Mouse (Mus musculus) E14TG2a.4 (cell line): Measurements from ENCODE around the gene Arhgef28.
"Not testable (repeated sequence)": the region's sequence is repeated elsewhere in the genome, so short reads cannot be mapped to it uniquely, and the experiment has no call there.

Source experiments
- H3K27me3 ChIP-seq: 2 replicates; pipeline ENCODE4 v1.6.1; 2014; ENCODE audit warnings: low read length, control low read depth; ENCODE audit not compliant: insufficient read depth
- H3K36me3 ChIP-seq: 2 replicates; pipeline ENCODE4 v1.6.1; 2014; ENCODE audit warnings: low read length, control low read depth; ENCODE audit not compliant: insufficient read depth
- H3K4me1 ChIP-seq: replicated peaks from 2 replicates; pipeline ENCODE4 v1.6.1; 2014; ENCODE audit warnings: low read depth, low read length, control low read depth
- H3K4me3 ChIP-seq: replicated peaks from 2 replicates; pipeline ENCODE4 v1.5.1; 2014; ENCODE audit warnings: mild to moderate bottlenecking, low read length
- H3K9me3 ChIP-seq: 2 replicates; pipeline ENCODE4 v1.6.1; 2014; ENCODE audit warnings: low read length, control low read depth
- CTCF ChIP-seq: conservative IDR thresholded peaks from 2 replicates; pipeline ENCODE4 v1.5.1; 2014; ENCODE audit warnings: low read length
- NANOG ChIP-seq: IDR thresholded peaks from 2 replicates; pipeline ENCODE4 v1.6.1; 2014; ENCODE audit warnings: borderline replicate concordance, low read length, mixed read lengths
- POU5F1 ChIP-seq: IDR thresholded peaks from 2 replicates; pipeline ENCODE4 v1.6.1; 2014; ENCODE audit warnings: low read length, borderline replicate concordance

Arhgef28 gene

GRCm38 (mm10) chr13:98069646-98070045 lies 136.6 kb downstream of the Arhgef28 start:
- Histone ChIP-seq H3K4me3 (no peak overlapping the region), H3K27me3 (no peaks in the 10 kb centered on the region), H3K4me1 (peaks cover 13% of the 10 kb centered on the region), H3K36me3 (no peaks in the 10 kb centered on the region), H3K9me3 (no peaks in the 10 kb centered on the region)
- TF ChIP-seq CTCF = no peak
- no peak for TF ChIP-seq NANOG
- no peak for TF ChIP-seq POU5F1

GRCm38 (mm10) chr13:98062843-98063242 lies 143.4 kb downstream of the Arhgef28 start:
- Histone ChIP-seq H3K36me3 (no peaks in the 10 kb centered on the region), H3K27me3 (peaks cover 21% of the 10 kb centered on the region), H3K9me3 (peaks cover 17% of the 10 kb centered on the region), H3K4me3 (no peak overlapping the region), H3K4me1 (no peaks in the 10 kb centered on the region)
- TF ChIP-seq CTCF (no peak), NANOG (no peak), POU5F1 (no peak)

- H3K4me1 ChIP-seq, H3K36me3 ChIP-seq, H3K4me3 ChIP-seq: not testable (repeated sequence)
- H3K9me3 ChIP-seq = peaks cover 20% of the 10 kb centered on the region
- peaks cover 21% of the 10 kb centered on the region for H3K27me3 ChIP-seq
Observed at GRCm38 (mm10) chr13:98060121-98060520, 146.1 kb downstream of the Arhgef28 start.

GRCm38 (mm10) chr13:98055194-98055593 lies 151.0 kb downstream of the Arhgef28 start:
- Histone ChIP-seq H3K9me3 (peaks cover 16% of the 10 kb centered on the region), H3K36me3 (no peaks in the 10 kb centered on the region), H3K4me3 (no peak overlapping the region), H3K4me1 (no peaks in the 10 kb centered on the region), H3K27me3 (no peaks in the 10 kb centered on the region)
- TF ChIP-seq NANOG (no peak), POU5F1 (no peak), CTCF (no peak)

- H3K27me3 ChIP-seq = no peaks in the 10 kb centered on the region
- peaks cover 17% of the 10 kb centered on the region for H3K4me1 ChIP-seq
- no peak overlapping the region for H3K4me3 ChIP-seq
- TF ChIP-seq NANOG = no peak
- TF ChIP-seq POU5F1 = no peak
- peak; percentile 55 for TF ChIP-seq CTCF
- no peaks in the 10 kb centered on the region for H3K36me3 ChIP-seq
- no peaks in the 10 kb centered on the region for H3K9me3 ChIP-seq
Observed at GRCm38 (mm10) chr13:98040628-98041150, 165.6 kb downstream of the Arhgef28 start.

GRCm38 (mm10) chr13:98038731-98039130 lies 167.5 kb downstream of the Arhgef28 start:
- H3K36me3 ChIP-seq = no peaks in the 10 kb centered on the region
- no peak overlapping the region for H3K4me3 ChIP-seq
- H3K4me1 ChIP-seq = peaks cover 29% of the 10 kb centered on the region
- H3K9me3 ChIP-seq = no peaks in the 10 kb centered on the region
- no peaks in the 10 kb centered on the region for H3K27me3 ChIP-seq
- TF ChIP-seq CTCF = no peak
- TF ChIP-seq NANOG = no peak

- Histone ChIP-seq H3K4me1 (peaks cover 39% of the 10 kb centered on the region), H3K4me3 (no peak overlapping the region), H3K36me3 (no peaks in the 10 kb centered on the region), H3K9me3 (no peaks in the 10 kb centered on the region), H3K27me3 (no peaks in the 10 kb centered on the region)
- TF ChIP-seq CTCF = no peak
- no peak for TF ChIP-seq POU5F1
Observed at GRCm38 (mm10) chr13:98037693-98038092, 168.5 kb downstream of the Arhgef28 start.

GRCm38 (mm10) chr13:98031642-98031960 lies 174.6 kb downstream of the Arhgef28 start:
- Histone ChIP-seq H3K4me3 (peak overlapping the region; percentile 46; the same call in 1 of the 2 replicates), H3K36me3 (peaks cover 4% of the 10 kb centered on the region; the same call in 1 of the 2 replicates), H3K4me1 (peaks cover 85% of the 10 kb centered on the region), H3K27me3 (no peaks in the 10 kb centered on the region), H3K9me3 (no peaks in the 10 kb centered on the region)
- TF ChIP-seq NANOG = no peak

GRCm38 (mm10) chr13:98030959-98031641 lies 175.1 kb downstream of the Arhgef28 start:
- peaks cover 4% of the 10 kb centered on the region; the same call in 1 of the 2 replicates for H3K36me3 ChIP-seq
- H3K9me3 ChIP-seq = no peaks in the 10 kb centered on the region
- TF ChIP-seq CTCF = peak; percentile 84
- no peak for TF ChIP-seq POU5F1
- H3K4me3 ChIP-seq = peak overlapping the region; percentile 46; the same call in 1 of the 2 replicates
- peaks cover 89% of the 10 kb centered on the region for H3K4me1 ChIP-seq
- H3K27me3 ChIP-seq = no peaks in the 10 kb centered on the region
